Mouse (Mus musculus) heart, embryonic 16.5 days (tissue): ENCODE results near the gene Snf8. TPM values are rescaled to one million over a fixed set of nuclear protein-coding genes. Genes with fewer than 3 reads are reported as not detected.

Source experiments
- polyA plus RNA-seq: library from polyadenylated mRNA; unstranded; fragments of >200 nt; fragmentation: Nextera tagmentation; extraction: Ambion mirVana; gene quantifications from 2 replicates; pipeline ENCODE4 v1.2.1, GENCODE M21; 2015

The Snf8 gene
- polyA plus RNA-seq, 1 experiment from 2014 or later: 72.0 TPM

Other genes with a start within 250 kb of the Snf8 start
- gene Phospho1, start 210.4 kb upstream of the Snf8 start, polyA plus RNA-seq: 3.2 and 3.3 TPM in 2 replicates
- 30.3 and 34.7 TPM in 2 replicates for gene Gngt2, start 197.7 kb upstream of the Snf8 start, polyA plus RNA-seq
- 19.6 and 28.0 TPM in 2 replicates for gene Abi3, start 192.4 kb upstream of the Snf8 start, polyA plus RNA-seq
- 0.61 and 1.1 TPM in 2 replicates for gene B4galnt2, start 120.0 kb upstream of the Snf8 start, polyA plus RNA-seq
- 21.1 and 24.6 TPM in 2 replicates for gene Igf2bp1, start 28.9 kb upstream of the Snf8 start, polyA plus RNA-seq
- gene Gip, start 10.3 kb upstream of the Snf8 start, polyA plus RNA-seq: not detected in 2 replicates
- 29.1 and 31.4 TPM in 2 replicates for gene Ube2z, start 30.5 kb downstream of the Snf8 start, polyA plus RNA-seq
- gene Atp5g1, start 40.8 kb downstream of the Snf8 start, polyA plus RNA-seq: 2,218 and 2,299 TPM in 2 replicates
- gene Calcoco2, start 77.1 kb downstream of the Snf8 start, polyA plus RNA-seq: 0.11 TPM in 1 of 2 replicates, not detected in the other
- 0.13 and 0.24 TPM in 2 replicates for gene Ttll6, start 98.9 kb downstream of the Snf8 start, polyA plus RNA-seq
- gene Hoxb13, start 159.4 kb downstream of the Snf8 start, polyA plus RNA-seq: 0.08 TPM in 1 of 2 replicates, not detected in the other
- 0.10 TPM in 1 of 2 replicates, not detected in the other for gene Hoxb9, start 236.6 kb downstream of the Snf8 start, polyA plus RNA-seq
- gene Hoxb8, start 247.0 kb downstream of the Snf8 start, polyA plus RNA-seq: not detected in 2 replicates